Mouse (Mus musculus) myocyte (in vitro differentiated cells): Measurements from ENCODE around the gene Olfr1414. TPM values are rescaled to one million over a fixed set of nuclear protein-coding genes. Genes with fewer than 3 reads are reported as not detected.

ENCODE experiments used
- H3K27me3 ChIP-seq: one replicate; pipeline ENCODE4 v1.6.1; 2011; ENCODE audit not compliant: control insufficient read depth, insufficient read depth, insufficient read length
- H3K36me3 ChIP-seq: one replicate; pipeline ENCODE4 v1.6.1; 2011; ENCODE audit not compliant: control insufficient read depth, insufficient read depth
- H3K4me2 ChIP-seq: one replicate; pipeline ENCODE4 v1.6.1; 2011; ENCODE audit warnings: low read depth, control low read depth
- H3K4me3 ChIP-seq: one replicate; pipeline ENCODE4 v1.5.1; 2011; ENCODE audit warnings: mild to moderate bottlenecking, control low read depth, moderate library complexity
- H3K79me2 ChIP-seq: one replicate; pipeline ENCODE4 v1.6.1; 2011; ENCODE audit not compliant: control insufficient read depth, insufficient read depth
- H3ac ChIP-seq: one replicate; pipeline ENCODE4 v1.6.1; 2011; ENCODE audit not compliant: control insufficient read depth, insufficient read length
- CEBPB ChIP-seq: IDR thresholded peaks from 2 replicates; pipeline ENCODE4 v1.6.1; 2011; ENCODE audit warnings: mild to moderate bottlenecking, moderate library complexity; ENCODE audit not compliant: poor library complexity, insufficient read depth, severe bottlenecking
- E2F4 ChIP-seq: IDR thresholded peaks from one replicate; pipeline ENCODE4 v1.6.1; 2011; ENCODE audit warnings: mild to moderate bottlenecking, control low read depth, moderate library complexity; ENCODE audit not compliant: insufficient read depth
- MAX ChIP-seq: IDR thresholded peaks from one replicate; pipeline ENCODE4 v1.6.1; 2011; ENCODE audit warnings: low read depth, mild to moderate bottlenecking, control low read depth
- MYOD1 ChIP-seq, 3 experiments: IDR thresholded peaks; one replicate each; pipeline ENCODE4 v1.6.1; 2011; ENCODE audit warnings: control low read depth in 2 of 3, low read depth in 2 of 3, mild to moderate bottlenecking in 2 of 3, moderate library complexity in 1 of 3; ENCODE audit not compliant: insufficient read length in 2 of 3, control insufficient read depth in 1 of 3
- MYOG ChIP-seq, 3 experiments: IDR thresholded peaks; one replicate each; pipeline ENCODE4 v1.6.1; 2011; ENCODE audit warnings: control low read depth in 2 of 3, low read depth in 2 of 3, mild to moderate bottlenecking in 2 of 3; ENCODE audit not compliant: insufficient read length in 2 of 3, control insufficient read depth in 1 of 3, insufficient read depth in 1 of 3
- POLR2A ChIP-seq: IDR thresholded peaks from one replicate; pipeline ENCODE4 v1.6.1; 2011; ENCODE audit warnings: low read depth, mild to moderate bottlenecking, control low read depth, moderate library complexity; ENCODE audit not compliant: insufficient read length
- POLR2AphosphoS2 ChIP-seq: IDR thresholded peaks from one replicate; pipeline ENCODE4 v1.6.1; 2011; ENCODE audit warnings: low read depth, control low read depth; ENCODE audit not compliant: insufficient read length
- REST ChIP-seq: IDR thresholded peaks from one replicate; pipeline ENCODE4 v1.6.1; 2011; ENCODE audit warnings: mild to moderate bottlenecking, control low read depth, moderate library complexity; ENCODE audit not compliant: insufficient read depth, insufficient read length
- SRF ChIP-seq: IDR thresholded peaks from one replicate; pipeline ENCODE4 v1.6.1; 2011; ENCODE audit warnings: low read depth; ENCODE audit not compliant: control insufficient read depth, insufficient read length
- TCF12 ChIP-seq: IDR thresholded peaks from one replicate; pipeline ENCODE4 v1.6.1; 2011; ENCODE audit warnings: mild to moderate bottlenecking, control low read depth; ENCODE audit not compliant: poor library complexity, insufficient read depth, severe bottlenecking
- TCF3 ChIP-seq: IDR thresholded peaks from one replicate; pipeline ENCODE4 v1.6.1; 2011; ENCODE audit warnings: low read depth, control low read depth; ENCODE audit not compliant: insufficient read length
- USF1 ChIP-seq: IDR thresholded peaks from one replicate; pipeline ENCODE4 v1.6.1; 2011; ENCODE audit warnings: low read depth, mild to moderate bottlenecking, control low read depth, moderate library complexity
- polyA plus RNA-seq: library from polyadenylated mRNA; unstranded; fragments of >200 nt; fragmentation: generic; extraction: Trizol; gene quantifications from one replicate; pipeline ENCODE4 v1.2.1, GENCODE M21; 2012; ENCODE audit warnings: missing spikeins

Gene Olfr1414
- not detected for polyA plus RNA-seq

DNA sequence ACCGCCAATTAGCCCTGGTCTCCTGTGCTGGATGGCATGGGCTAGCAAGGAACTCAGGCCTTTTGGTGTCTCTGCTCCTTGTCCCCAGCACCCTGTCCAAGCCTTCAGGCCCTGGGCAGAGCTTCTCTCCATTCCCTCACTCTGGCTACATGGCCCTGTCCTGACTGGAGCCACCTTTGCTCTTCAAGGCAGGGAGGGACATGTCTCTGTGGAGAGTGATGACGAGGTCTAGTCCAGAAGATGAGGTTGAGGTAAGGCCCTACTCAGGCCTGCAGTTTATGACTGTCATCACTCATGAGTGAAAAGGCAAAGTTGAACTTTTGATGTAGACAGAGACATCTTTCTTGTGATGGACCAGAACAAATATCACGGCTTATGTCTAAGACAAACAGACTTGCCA, at the start of gene Olfr1414:
TSS of gene Olfr1414 (minus strand) at position 101 of the 400 bp plus-strand sequence.
- no peak for TF ChIP-seq POLR2AphosphoS2
- no peak for TF ChIP-seq MAX
- no peak for TF ChIP-seq E2F4
- no peak for TF ChIP-seq REST
- no peak for TF ChIP-seq MYOG (IDR thresholded peaks at IDR 0.05; ENCODE audit: control insufficient read depth in 1 of 3, insufficient read depth in 1 of 3, insufficient read length in 2 of 3, low read depth in 2 of 3)
- TF ChIP-seq POLR2A, result no peak
- no peak for TF ChIP-seq TCF12
- no peak for TF ChIP-seq MYOD1 (IDR thresholded peaks at IDR 0.05; ENCODE audit: control insufficient read depth in 1 of 3, insufficient read length in 2 of 3, low read depth in 2 of 3)
- no peak for TF ChIP-seq CEBPB
- TF ChIP-seq TCF3, result no peak
- TF ChIP-seq USF1, result no peak
- no peak for TF ChIP-seq SRF
- no peak within 1 kb of the TSS for H3K4me3 ChIP-seq

DNA sequence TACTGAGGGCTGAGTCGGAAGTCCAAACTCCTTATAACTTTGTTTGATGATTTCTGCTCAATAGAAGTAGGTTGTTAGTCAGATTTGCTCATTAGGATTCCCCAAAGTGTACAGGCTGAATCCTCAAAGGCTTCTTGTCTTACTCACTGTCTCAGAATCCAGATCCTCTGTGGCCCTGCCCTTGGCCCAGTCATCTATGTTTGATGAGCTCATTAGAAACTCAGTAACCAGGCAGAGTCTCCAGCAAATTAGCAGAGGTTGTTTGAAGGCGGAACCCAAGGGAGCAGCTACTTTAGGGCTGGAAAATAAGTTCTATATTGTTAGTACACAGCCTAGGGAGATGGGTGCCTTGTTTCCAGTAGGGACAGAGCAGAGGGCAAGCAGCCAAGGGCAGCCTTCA, 27.5 kb upstream of the Olfr1414 start:
- no peak overlapping the region for H3K4me3 ChIP-seq

More for the DNA sequence above, at the start of gene Olfr1414:
- H3K4me2 ChIP-seq, result no peak within 1 kb of the TSS
- no peak within 1 kb of the TSS for H3ac ChIP-seq
- no peaks in the 10 kb centered on the region for H3K36me3 ChIP-seq
- peaks cover 37% of the 10 kb centered on the region for H3K27me3 ChIP-seq
- no peaks in the 10 kb centered on the region for H3K79me2 ChIP-seq

DNA sequence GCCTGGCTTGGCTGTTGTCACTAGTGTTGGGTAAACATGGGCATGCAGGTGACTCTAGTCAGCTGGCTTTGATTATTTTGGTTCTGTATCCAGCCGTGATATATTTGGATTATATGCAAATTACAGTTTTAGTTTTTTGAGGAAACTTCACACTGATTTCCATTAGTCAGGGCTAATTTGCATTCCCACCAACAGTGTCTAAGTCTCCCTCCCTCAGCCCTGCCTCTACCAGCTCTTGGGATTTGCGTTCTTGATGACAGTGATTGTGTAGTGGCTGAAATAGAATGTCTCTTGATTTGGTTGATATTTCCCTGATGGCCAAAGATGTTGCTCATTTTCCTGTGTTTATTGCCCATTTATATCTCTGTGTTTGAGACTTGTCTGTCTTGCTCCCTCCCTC, 20.6 kb upstream of the Olfr1414 start:
- Histone ChIP-seq H3K79me2 (no peaks in the 10 kb centered on the region), H3K4me3 (no peak overlapping the region), H3K27me3 (no peaks in the 10 kb centered on the region), H3K36me3 (no peaks in the 10 kb centered on the region), H3ac (no peak overlapping the region), H3K4me2 (no peak overlapping the region)
- TF ChIP-seq MAX (no peak), MYOG (IDR thresholded peaks at IDR 0.05; ENCODE audit: control insufficient read depth in 1 of 3, insufficient read depth in 1 of 3, insufficient read length in 2 of 3, low read depth in 2 of 3) (no peak)

More for the DNA sequence above, 27.5 kb upstream of the Olfr1414 start:
- no peaks in the 10 kb centered on the region for H3K79me2 ChIP-seq
- TF ChIP-seq USF1, result no peak
- H3K36me3 ChIP-seq, result no peaks in the 10 kb centered on the region
- H3ac ChIP-seq, result no peak overlapping the region
- H3K27me3 ChIP-seq, result peaks cover 4% of the 10 kb centered on the region
- H3K4me2 ChIP-seq, result no peak overlapping the region

DNA sequence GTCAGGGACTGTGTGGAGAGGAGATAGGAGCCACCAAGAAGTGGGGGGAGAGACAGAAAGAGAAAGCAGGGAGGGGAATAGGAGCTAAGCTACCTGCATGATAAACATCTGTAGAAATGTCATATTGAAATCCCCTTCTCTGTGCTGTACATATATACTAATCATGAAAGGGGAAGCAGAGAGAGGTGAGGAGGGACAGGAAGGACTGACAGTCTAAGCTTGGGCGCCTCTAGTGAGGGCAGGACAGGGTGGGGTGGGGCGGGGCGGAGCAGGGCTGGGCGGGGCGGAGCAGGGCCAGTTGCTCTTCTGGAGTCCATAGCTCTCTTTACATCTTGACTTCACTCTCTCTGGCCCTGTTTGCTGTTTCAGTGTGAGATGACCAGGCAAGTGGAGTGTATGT, 18.5 kb upstream of the Olfr1414 start:
- no peak overlapping the region for H3ac ChIP-seq
- no peak overlapping the region for H3K4me3 ChIP-seq
- no peaks in the 10 kb centered on the region for H3K36me3 ChIP-seq
- no peaks in the 10 kb centered on the region for H3K27me3 ChIP-seq
- H3K4me2 ChIP-seq, result no peak overlapping the region
- no peak for TF ChIP-seq TCF3
- TF ChIP-seq SRF, result no peak
- no peak for TF ChIP-seq MYOD1 (IDR thresholded peaks at IDR 0.05; ENCODE audit: control insufficient read depth in 1 of 3, insufficient read length in 2 of 3, low read depth in 2 of 3)
- TF ChIP-seq CEBPB, result no peak
- TF ChIP-seq REST, result no peak
- TF ChIP-seq USF1, result no peak
- H3K79me2 ChIP-seq, result no peaks in the 10 kb centered on the region

DNA sequence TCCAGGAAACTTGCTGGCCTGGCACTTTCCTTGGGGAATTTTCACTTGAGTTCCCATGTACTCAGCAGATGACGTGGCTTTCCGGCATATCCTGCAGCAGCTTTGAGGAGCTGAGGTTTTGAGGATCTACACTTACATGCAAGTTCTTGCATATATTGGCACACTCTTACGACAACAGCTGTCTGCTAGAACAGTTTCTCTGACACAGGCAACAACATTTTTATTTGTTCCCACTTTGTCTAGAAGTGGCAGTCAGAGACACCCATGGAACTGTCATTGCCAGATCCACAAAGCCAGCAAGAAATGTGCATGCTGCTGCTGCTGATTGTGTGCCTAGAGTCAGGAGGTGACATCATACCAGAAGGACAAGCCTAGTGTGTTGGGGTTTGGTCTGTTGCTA, 5.3 kb upstream of the Olfr1414 start:
- no peaks in the 10 kb centered on the region for H3K79me2 ChIP-seq
- peaks cover 19% of the 10 kb centered on the region for H3K27me3 ChIP-seq
- TF ChIP-seq MYOG (IDR thresholded peaks at IDR 0.05; ENCODE audit: control insufficient read depth in 1 of 3, insufficient read depth in 1 of 3, insufficient read length in 2 of 3, low read depth in 2 of 3) (no peak), TCF3 (no peak), SRF (no peak), E2F4 (no peak), MYOD1 (IDR thresholded peaks at IDR 0.05; ENCODE audit: control insufficient read depth in 1 of 3, insufficient read length in 2 of 3, low read depth in 2 of 3) (no peak), REST (no peak), POLR2A (no peak), USF1 (no peak), TCF12 (no peak), POLR2AphosphoS2 (no peak), CEBPB (no peak), MAX (no peak)
- H3K36me3 ChIP-seq, result no peaks in the 10 kb centered on the region
- no peak overlapping the region for H3K4me2 ChIP-seq
- no peak overlapping the region for H3K4me3 ChIP-seq
- H3ac ChIP-seq, result no peak overlapping the region

DNA sequence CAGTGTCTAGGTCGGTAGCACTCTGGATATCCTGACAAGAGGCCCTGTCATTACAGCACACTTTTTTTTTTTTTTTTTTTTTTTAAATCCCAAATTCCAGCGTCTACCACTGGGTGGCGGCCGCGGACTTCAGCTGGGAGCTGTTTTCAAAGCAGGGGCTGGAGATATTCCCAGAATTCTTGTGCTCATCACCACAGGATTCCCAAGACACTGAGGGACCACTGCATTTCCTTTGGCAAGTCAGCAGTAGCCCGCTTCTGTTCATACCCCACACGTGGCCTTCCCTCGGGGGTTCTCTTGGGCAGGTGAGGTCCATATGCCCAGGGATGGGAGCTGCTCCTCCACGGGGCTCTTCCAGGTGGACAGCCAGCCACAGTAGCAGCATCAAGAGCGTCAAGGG, 2.9 kb upstream of the Olfr1414 start:
- Histone ChIP-seq H3K4me2 (no peak overlapping the region), H3K79me2 (no peaks in the 10 kb centered on the region), H3K4me3 (no peak overlapping the region), H3K36me3 (no peaks in the 10 kb centered on the region), H3ac (no peak overlapping the region), H3K27me3 (peaks cover 35% of the 10 kb centered on the region)
- no peak for TF ChIP-seq POLR2AphosphoS2
- TF ChIP-seq MYOG (IDR thresholded peaks at IDR 0.05; ENCODE audit: control insufficient read depth in 1 of 3, insufficient read depth in 1 of 3, insufficient read length in 2 of 3, low read depth in 2 of 3), result no peak
- no peak for TF ChIP-seq CEBPB
- no peak for TF ChIP-seq TCF12
- no peak for TF ChIP-seq TCF3
- TF ChIP-seq E2F4, result no peak
- TF ChIP-seq POLR2A, result no peak
- TF ChIP-seq MAX, result no peak
- no peak for TF ChIP-seq SRF
- no peak for TF ChIP-seq USF1
- no peak for TF ChIP-seq REST
- no peak for TF ChIP-seq MYOD1 (IDR thresholded peaks at IDR 0.05; ENCODE audit: control insufficient read depth in 1 of 3, insufficient read length in 2 of 3, low read depth in 2 of 3)
